Mouse (Mus musculus): ENCODE measurements around the gene Cyp4a10. TPM values are rescaled to one million over a fixed set of nuclear protein-coding genes. Genes with fewer than 3 reads are reported as not detected.
"Not testable (repeated sequence)": the region's sequence is repeated elsewhere in the genome, so short reads cannot be mapped to it uniquely, and the experiment has no call there.

The Cyp4a10 gene
- polyA plus RNA-seq, 1 experiment from 2014 or later = not detected

DNA sequence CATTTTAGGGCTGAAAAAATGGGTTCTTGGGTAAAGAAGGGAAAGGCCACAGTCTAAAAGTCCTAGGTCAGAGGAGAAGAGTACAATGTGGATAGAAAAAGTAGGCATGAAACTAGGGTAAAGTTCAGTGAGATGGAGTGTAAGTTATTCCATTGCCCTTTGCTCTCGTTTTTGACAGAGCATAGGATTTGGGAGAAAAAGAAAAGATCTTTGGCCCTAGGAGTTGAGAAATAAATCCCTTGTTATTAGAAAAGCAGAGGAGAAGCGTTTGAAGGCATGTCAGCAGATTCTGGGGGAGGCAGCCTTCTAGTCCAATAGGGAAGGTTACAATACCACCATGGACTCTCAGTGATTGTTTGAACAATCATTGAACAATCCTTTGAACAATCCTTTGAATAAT lies 37.4 kb downstream of the Cyp4a10 start:
- ATAC-seq (ENCODE audit: low FRiP score, low read depth) = no peak
- no peaks in the 10 kb centered on the region for H3K27me3 ChIP-seq
- 70% methylated on average over 2 of the region's 2 CpGs for WGBS
- no peak overlapping the region for H3K9ac ChIP-seq (replicated peaks)
- no peak overlapping the region for H3K4me2 ChIP-seq (replicated peaks)
- H3K36me3 ChIP-seq = no peaks in the 10 kb centered on the region
- H3K4me3 ChIP-seq = no peak overlapping the region
- no peak overlapping the region for H3K27ac ChIP-seq (replicated peaks)
- H3K4me1 ChIP-seq = no peaks in the 10 kb centered on the region
- H3K9me3 ChIP-seq = no peaks in the 10 kb centered on the region

DNA sequence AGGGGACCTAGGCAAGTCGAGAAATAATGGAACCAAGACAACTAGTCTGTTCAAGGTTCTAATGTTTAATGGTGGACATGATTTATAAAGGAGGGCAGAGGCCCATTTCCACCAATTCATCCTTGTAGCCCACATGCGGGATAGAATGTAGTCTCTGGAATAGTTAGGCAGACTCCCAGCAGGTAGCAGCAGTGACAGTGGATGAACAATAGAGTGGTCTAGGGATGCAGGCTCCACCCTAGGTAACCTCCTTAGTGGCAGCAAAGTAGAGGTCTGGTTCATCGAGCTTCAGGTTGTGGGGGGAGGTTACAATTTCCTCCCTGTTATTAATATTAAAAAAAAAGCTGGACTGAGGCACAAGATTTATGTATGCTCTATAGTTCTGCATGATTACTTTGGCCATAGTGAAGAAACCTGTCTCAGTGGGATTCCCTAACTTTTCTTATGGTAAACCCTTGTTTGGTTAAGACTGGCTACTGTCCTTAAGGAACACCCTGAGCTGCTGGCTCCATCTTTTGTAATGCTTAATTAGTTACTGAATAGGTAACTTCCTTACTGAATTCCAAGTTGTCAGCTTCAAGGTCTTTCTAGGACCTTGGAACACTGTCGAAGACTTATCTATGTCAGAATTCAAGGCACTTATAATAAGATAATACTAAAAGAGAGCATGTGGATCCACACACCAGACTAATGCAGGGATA lies 39.9 kb downstream of the Cyp4a10 start:
- H3K36me3 ChIP-seq = no peaks in the 10 kb centered on the region
- WGBS = 50% methylated on average over 4 of the region's 4 CpGs
- H3K27ac ChIP-seq (replicated peaks) = no peak overlapping the region
- ATAC-seq (ENCODE audit: low FRiP score, low read depth) = no peak
- H3K27me3 ChIP-seq = no peaks in the 10 kb centered on the region
- H3K4me2 ChIP-seq (replicated peaks) = no peak overlapping the region
- H3K9me3 ChIP-seq = no peaks in the 10 kb centered on the region
- no peaks in the 10 kb centered on the region for H3K4me1 ChIP-seq
- no peak overlapping the region for H3K9ac ChIP-seq (replicated peaks)
- no peak overlapping the region for H3K4me3 ChIP-seq

DNA sequence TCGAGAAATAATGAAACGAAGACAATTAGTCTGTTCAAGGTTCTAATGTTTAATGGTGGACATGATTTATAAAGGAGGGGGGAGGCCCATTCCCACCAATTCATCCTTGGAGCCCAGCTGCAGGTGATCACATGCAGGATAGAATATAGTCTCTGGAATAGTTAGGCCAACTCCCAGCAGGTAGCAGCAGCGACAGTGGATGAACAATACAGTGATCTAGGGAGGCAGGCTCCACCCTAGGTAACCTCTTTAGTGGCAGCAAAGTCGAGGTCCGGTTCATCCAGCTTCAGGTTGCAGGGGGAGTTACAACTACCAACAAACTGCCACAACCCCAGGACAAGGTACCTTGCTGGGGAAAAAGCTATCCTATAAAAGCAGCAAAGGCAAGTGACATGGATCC lies 43.2 kb downstream of the Cyp4a10 start:
- ATAC-seq (ENCODE audit: low FRiP score, low read depth); H3K27ac ChIP-seq (replicated peaks); H3K4me3 ChIP-seq; H3K36me3 ChIP-seq; H3K27me3 ChIP-seq; H3K4me2 ChIP-seq (replicated peaks); H3K4me1 ChIP-seq; H3K9ac ChIP-seq (replicated peaks); H3K9me3 ChIP-seq: not testable (repeated sequence)
- 61% methylated on average over 5 of the region's 5 CpGs for WGBS

DNA sequence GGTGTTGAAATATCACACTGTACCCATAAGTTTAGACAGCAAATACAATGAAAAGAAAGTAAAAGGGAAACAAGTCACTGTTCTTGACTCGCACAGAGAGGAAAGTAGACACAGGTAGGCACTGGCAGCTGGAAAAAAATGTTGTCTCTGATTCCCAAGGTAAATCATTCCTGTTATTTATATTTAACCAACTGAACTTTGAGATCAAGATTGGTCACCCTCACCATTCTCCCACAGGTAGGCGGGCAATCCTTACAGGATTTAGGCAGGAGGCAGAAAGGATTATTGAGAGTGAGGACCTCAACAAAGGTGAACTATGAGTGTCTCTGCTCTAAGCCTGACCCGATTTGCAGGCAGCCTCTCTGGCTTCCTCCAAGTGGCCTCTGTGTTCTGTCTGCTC lies 45.3 kb downstream of the Cyp4a10 start, which contains the start of gene Cyp4a31:
TSS of gene Cyp4a31 (plus strand) at position 249 of the 400 bp plus-strand sequence.
- no peaks in the 10 kb centered on the region for H3K27me3 ChIP-seq
- 78% methylated on average over 3 of the region's 3 CpGs for WGBS
- H3K9me3 ChIP-seq = no peaks in the 10 kb centered on the region
- no peaks in the 10 kb centered on the region for H3K36me3 ChIP-seq
- ATAC-seq (ENCODE audit: low FRiP score, low read depth) = no peak
- no peaks in the 10 kb centered on the region for H3K4me1 ChIP-seq
- H3K4me3 ChIP-seq = no peak within 1 kb of the TSS
- H3K27ac ChIP-seq (replicated peaks) = no peak within 1 kb of the TSS
- no peak within 1 kb of the TSS for H3K9ac ChIP-seq (replicated peaks)
- H3K4me2 ChIP-seq (replicated peaks) = no peak within 1 kb of the TSS

DNA sequence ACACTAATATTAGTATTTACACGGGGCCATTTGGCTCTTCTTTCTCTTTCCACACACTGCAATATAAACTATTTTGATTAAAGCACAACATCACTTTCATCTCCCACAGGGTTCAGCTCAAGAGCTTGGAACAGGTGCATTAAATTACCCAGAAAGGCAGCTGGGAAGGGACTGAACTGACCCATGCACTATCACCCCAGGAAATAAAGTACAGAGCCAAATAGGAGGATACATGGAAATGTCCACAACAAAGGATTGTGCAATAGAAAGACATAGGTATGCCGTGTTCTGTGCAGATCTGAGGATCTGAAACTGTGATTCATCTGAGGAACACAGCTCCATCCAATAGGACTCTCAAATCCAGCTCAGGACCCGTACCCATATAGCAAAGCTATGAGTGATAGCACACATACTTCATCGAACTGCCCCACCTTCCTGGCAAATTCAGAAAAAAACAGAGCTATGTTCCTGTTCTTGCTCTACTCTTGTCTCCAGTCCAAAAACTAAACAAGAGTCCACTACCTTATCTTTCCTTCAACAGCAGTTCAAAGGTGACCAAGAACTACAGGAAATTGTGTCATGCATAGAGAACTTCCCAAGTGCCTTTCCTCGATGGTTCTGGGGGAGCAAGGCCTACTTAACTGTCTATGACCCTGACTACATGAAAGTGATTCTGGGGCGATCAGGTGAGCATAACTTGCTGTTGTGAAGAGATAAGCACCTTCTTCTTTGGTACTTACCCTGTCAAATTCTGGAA lies 46.6 kb downstream of the Cyp4a10 start:
- H3K9me3 ChIP-seq = not testable (repeated sequence)
- 85% methylated on average over 6 of the region's 6 CpGs for WGBS

DNA sequence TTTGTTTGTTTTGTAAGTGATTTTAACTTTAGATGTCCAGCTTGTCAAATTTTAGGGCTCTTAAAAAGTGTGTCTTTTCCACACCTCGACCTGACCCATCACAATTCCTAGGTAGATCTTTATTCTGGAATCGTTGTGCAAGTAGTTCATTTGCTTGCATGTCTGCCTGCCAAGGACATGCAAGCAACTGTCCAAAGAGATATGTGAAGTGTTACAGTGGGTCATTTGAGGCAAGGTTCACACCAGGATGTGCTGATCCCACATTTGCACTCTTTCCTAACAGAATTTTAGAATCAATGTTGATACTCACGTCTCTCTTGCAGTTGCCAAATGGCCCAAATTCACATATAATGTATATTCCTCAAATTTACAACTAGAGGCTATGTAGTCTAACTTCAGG lies 57.2 kb downstream of the Cyp4a10 start:
- no peaks in the 10 kb centered on the region for H3K27me3 ChIP-seq
- no peak overlapping the region for H3K9ac ChIP-seq (replicated peaks)
- no peak for ATAC-seq (ENCODE audit: low FRiP score, low read depth)
- H3K4me1 ChIP-seq = no peaks in the 10 kb centered on the region
- WGBS = 86% methylated on average over 3 of the region's 3 CpGs
- no peaks in the 10 kb centered on the region for H3K9me3 ChIP-seq
- no peak overlapping the region for H3K27ac ChIP-seq (replicated peaks)
- no peak overlapping the region for H3K4me3 ChIP-seq
- no peak overlapping the region for H3K4me2 ChIP-seq (replicated peaks)
- no peaks in the 10 kb centered on the region for H3K36me3 ChIP-seq

More for the DNA sequence above, 46.6 kb downstream of the Cyp4a10 start:
- not testable (repeated sequence) for H3K9ac ChIP-seq (replicated peaks); H3K4me1 ChIP-seq; H3K4me2 ChIP-seq (replicated peaks); ATAC-seq (ENCODE audit: low FRiP score, low read depth); H3K27me3 ChIP-seq; H3K36me3 ChIP-seq; H3K4me3 ChIP-seq; H3K27ac ChIP-seq (replicated peaks)

DNA sequence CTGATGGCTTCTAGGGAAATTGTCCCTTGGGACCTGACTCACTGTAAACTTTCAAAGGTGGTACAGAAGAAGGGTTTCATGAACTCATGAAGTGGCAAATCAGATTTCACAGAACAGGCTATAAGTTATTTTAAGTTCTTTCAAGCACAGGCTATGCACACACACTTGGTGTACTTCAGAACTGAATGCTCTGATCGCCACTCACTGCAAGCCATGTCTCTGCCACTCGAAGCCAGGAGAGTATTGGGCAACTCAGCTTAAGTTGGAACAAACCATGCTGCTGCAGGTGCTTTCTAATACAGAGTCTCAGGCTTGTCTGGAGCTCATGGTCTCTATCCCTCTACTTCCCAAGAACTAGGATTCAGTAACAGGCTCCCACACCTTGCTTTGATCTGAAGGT lies 57.7 kb downstream of the Cyp4a10 start:
- 76% methylated on average over 2 of the region's 2 CpGs for WGBS

DNA sequence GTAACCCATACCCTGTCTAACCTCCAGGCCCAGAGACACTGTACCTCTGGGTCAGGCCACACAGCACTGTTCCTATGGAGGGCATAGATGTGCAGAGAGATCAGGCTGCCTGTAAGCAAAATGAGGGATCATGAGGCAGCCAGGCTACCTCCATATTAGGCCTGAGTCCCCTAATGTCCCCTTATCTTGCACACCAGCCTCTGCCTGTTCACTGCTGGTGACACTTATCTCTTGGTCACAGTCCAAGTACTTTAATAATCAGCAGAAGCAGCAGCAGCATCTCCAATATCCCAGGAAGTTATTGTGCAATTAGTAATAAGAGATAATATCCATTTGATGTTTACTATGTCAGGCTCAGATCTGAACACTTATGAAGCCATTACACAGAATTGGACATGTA lies 65.0 kb downstream of the Cyp4a10 start:
- H3K36me3 ChIP-seq = no peaks in the 10 kb centered on the region
- no peaks in the 10 kb centered on the region for H3K27me3 ChIP-seq
- H3K4me1 ChIP-seq = no peaks in the 10 kb centered on the region
- ATAC-seq (ENCODE audit: low FRiP score, low read depth) = no peak
- no peaks in the 10 kb centered on the region for H3K9me3 ChIP-seq
- no peak overlapping the region for H3K27ac ChIP-seq (replicated peaks)
- no peak overlapping the region for H3K4me2 ChIP-seq (replicated peaks)
- H3K9ac ChIP-seq (replicated peaks) = no peak overlapping the region
- H3K4me3 ChIP-seq = no peak overlapping the region

More for the DNA sequence above, 57.7 kb downstream of the Cyp4a10 start:
- Histone ChIP-seq H3K4me2 (replicated peaks) (no peak overlapping the region), H3K27me3 (no peaks in the 10 kb centered on the region), H3K9ac (replicated peaks) (no peak overlapping the region), H3K27ac (replicated peaks) (no peak overlapping the region), H3K36me3 (no peaks in the 10 kb centered on the region), H3K9me3 (no peaks in the 10 kb centered on the region), H3K4me1 (no peaks in the 10 kb centered on the region), H3K4me3 (no peak overlapping the region)
- no peak for ATAC-seq (ENCODE audit: low FRiP score, low read depth)

Other genes starting within 250 kb of the Cyp4a10 start
- not detected in 2 replicates for gene Cyp4a12a, start 219.2 kb upstream of the Cyp4a10 start, polyA plus RNA-seq (2016; fragmentation: Nextera tagmentation; extraction: Ambion mirVana)
- gene Cyp4a12b, start 106.6 kb upstream of the Cyp4a10 start, polyA plus RNA-seq (2016; fragmentation: Nextera tagmentation; extraction: Ambion mirVana) = not detected in 2 replicates
- gene Cyp4a30b, start 65.7 kb upstream of the Cyp4a10 start, polyA plus RNA-seq (2016; fragmentation: Nextera tagmentation; extraction: Ambion mirVana) = not detected in 2 replicates
- not detected in 2 replicates for gene Cyp4a14, start 22.1 kb upstream of the Cyp4a10 start, polyA plus RNA-seq (2016; fragmentation: Nextera tagmentation; extraction: Ambion mirVana)
- gene Cyp4a31, start 45.4 kb downstream of the Cyp4a10 start, polyA plus RNA-seq (2016; fragmentation: Nextera tagmentation; extraction: Ambion mirVana) = not detected in 2 replicates
- not detected in 2 replicates for gene Cyp4a32, start 82.7 kb downstream of the Cyp4a10 start, polyA plus RNA-seq (2016; fragmentation: Nextera tagmentation; extraction: Ambion mirVana)
- gene Cyp4b1, start 129.5 kb downstream of the Cyp4a10 start, polyA plus RNA-seq (2016; fragmentation: Nextera tagmentation; extraction: Ambion mirVana) = 0.38 TPM in 1 of 2 replicates, not detected in the other
- 30.1 and 30.6 TPM in 2 replicates for gene Efcab14, start 219.5 kb downstream of the Cyp4a10 start, polyA plus RNA-seq (2016; fragmentation: Nextera tagmentation; extraction: Ambion mirVana)